Mouse (Mus musculus) neural tube, embryonic 14.5 days (tissue): ENCODE results near the gene Tmco5. TPM values are rescaled to one million over a fixed set of nuclear protein-coding genes. Genes with fewer than 3 reads are reported as not detected.

Experiments used
- ATAC-seq: fragments of 200-750 bp; cut with Nextera tagmentation; 2 replicates; pipeline ENCODE4 v1.8.0; 2017; ENCODE audit warnings: low read depth, mild to moderate bottlenecking, moderate TSS enrichment, moderate library complexity
- H3K27ac ChIP-seq: fragments of 300-500 bp; sonication (generic); 2 replicates; pipeline ENCODE4 v1.5.1; 2014; ENCODE audit warnings: low read depth, mild to moderate bottlenecking, control low read depth, low read length, moderate library complexity, mixed read lengths
- H3K27me3 ChIP-seq: fragments of 300-500 bp; sonication (generic); 2 replicates; pipeline ENCODE4 v1.6.1; 2014; ENCODE audit warnings: low read length; ENCODE audit not compliant: control insufficient read depth, insufficient read depth
- H3K36me3 ChIP-seq: fragments of 300-500 bp; sonication (generic); 2 replicates; pipeline ENCODE4 v1.6.1; 2014; ENCODE audit warnings: low read length, mixed read lengths; ENCODE audit not compliant: control insufficient read depth, insufficient read depth
- H3K4me1 ChIP-seq: fragments of 300-500 bp; sonication (generic); 2 replicates; pipeline ENCODE4 v1.6.1; 2014; ENCODE audit warnings: low read length; ENCODE audit not compliant: control insufficient read depth, insufficient read depth
- H3K4me2 ChIP-seq: fragments of 300-500 bp; sonication (generic); 2 replicates; pipeline ENCODE4 v1.6.1; 2014; ENCODE audit warnings: mild to moderate bottlenecking, low read depth, low read length, control low read depth
- H3K4me3 ChIP-seq: fragments of 300-500 bp; sonication (generic); 2 replicates; pipeline ENCODE4 v1.5.1; 2014; ENCODE audit warnings: low read depth, low read length, control low read depth, mixed read lengths
- H3K9ac ChIP-seq: fragments of 300-500 bp; sonication (generic); replicated peaks from 2 replicates; pipeline ENCODE4 v1.6.1; 2014; ENCODE audit warnings: low read depth, mild to moderate bottlenecking, control low read depth, low read length, mixed read lengths
- H3K9me3 ChIP-seq: fragments of 300-500 bp; sonication (generic); 2 replicates; pipeline ENCODE4 v1.6.1; 2016; ENCODE audit warnings: low read length; ENCODE audit not compliant: control insufficient read depth
- WGBS: fragments of 180-500 bp; shearing (Covaris S2); extraction: QIAGEN DNeasy Blood & Tissue Kit; methylation state at CpG from one replicate; pipeline ENCODE4 v1.1.7; 2014; 5-methylcytosine and 5-hydroxymethylcytosine counted together
- polyA plus RNA-seq: library from polyadenylated mRNA; unstranded; fragments of >200 nt; fragmentation: Nextera tagmentation; extraction: Ambion mirVana; gene quantifications from 2 replicates; pipeline ENCODE4 v1.2.1, GENCODE M21; 2014

The Tmco5 gene
- polyA plus RNA-seq: not detected in 2 replicates

DNA sequence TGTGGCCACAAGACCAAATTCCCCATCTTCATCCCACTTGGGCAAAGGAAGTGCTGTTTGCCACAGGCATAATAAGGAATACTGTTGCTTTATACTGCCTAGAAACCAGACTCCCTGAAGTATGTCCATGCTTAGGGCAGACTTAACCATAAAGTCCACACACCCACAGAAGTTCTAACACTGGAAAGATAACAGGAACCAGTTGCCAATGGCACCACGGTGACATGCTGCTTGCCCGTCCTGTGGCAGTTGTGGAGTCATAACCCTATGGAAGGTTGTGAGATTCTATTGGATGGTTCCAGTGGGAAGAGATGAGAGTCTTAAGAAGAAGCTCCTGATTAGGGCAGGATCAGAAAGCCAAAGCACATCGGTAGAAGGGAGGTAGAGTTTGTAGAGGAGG is at the start of gene Tmco5:
Tmco5 (plus strand) TSS at position 301 of the 400 bp plus-strand sequence.
- no peaks in the 10 kb centered on the region for H3K27me3 ChIP-seq
- H3K36me3 ChIP-seq: no peaks in the 10 kb centered on the region
- no peak within 1 kb of the TSS for H3K4me3 ChIP-seq
- 93% methylated on average over 3 of the region's 3 CpGs for WGBS
- H3K9me3 ChIP-seq: no peaks in the 10 kb centered on the region
- H3K27ac ChIP-seq: no peak within 1 kb of the TSS
- no peak for ATAC-seq
- no peak within 1 kb of the TSS for H3K4me2 ChIP-seq
- H3K9ac ChIP-seq: no peak within 1 kb of the TSS
- no peaks in the 10 kb centered on the region for H3K4me1 ChIP-seq

DNA sequence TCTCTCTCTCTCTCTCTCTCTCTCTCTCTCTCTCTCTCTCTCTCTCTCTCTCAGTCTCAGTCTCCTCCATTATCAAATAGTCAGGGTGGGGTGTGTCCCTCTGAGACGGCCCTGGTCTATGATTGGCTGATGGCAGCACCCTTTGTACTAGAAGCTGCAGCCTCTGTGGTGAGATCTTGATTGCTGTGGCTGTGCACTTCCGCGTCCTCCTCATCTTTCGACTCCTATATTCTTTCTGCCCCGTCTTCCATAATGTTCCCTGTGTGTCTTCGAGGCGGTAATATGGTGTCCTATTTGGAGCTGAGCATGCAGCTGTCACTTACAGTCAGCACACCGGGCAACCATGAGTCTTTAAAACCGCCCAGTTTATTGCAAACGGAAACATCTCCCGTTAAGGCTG is 46.6 kb upstream of the Tmco5 start:
- H3K9me3 ChIP-seq: no peaks in the 10 kb centered on the region
- no peaks in the 10 kb centered on the region for H3K4me1 ChIP-seq
- no peak overlapping the region for H3K27ac ChIP-seq
- 78% methylated on average over 11 of the region's 11 CpGs for WGBS
- H3K4me2 ChIP-seq: no peak overlapping the region
- no peaks in the 10 kb centered on the region for H3K27me3 ChIP-seq
- ATAC-seq: no peak
- no peak overlapping the region for H3K9ac ChIP-seq
- no peak overlapping the region for H3K4me3 ChIP-seq
- no peaks in the 10 kb centered on the region for H3K36me3 ChIP-seq

DNA sequence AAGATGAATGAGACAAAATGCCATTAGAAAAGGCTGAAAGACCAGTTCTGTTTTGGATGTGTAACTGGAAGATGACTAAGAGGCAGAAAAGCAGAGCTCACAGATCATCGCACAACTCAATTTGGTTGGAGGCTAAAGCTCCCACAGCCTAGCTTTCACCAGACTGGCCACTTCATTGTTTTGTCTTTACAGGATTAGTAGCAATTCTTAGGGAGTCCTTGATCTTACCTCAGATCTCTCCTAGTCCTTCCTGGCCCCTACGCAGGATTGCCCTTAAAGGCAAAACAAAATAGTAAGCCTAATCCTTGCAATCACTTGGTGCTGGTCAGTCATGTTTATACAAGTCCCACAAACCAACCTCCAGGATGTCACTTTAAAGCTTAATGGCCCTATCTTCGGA is 40.7 kb upstream of the Tmco5 start:
- H3K9ac ChIP-seq: no peak overlapping the region
- no peaks in the 10 kb centered on the region for H3K36me3 ChIP-seq
- H3K27me3 ChIP-seq: no peaks in the 10 kb centered on the region
- no peak overlapping the region for H3K4me2 ChIP-seq
- WGBS: 68% methylated on average over 3 of the region's 3 CpGs
- no peak for ATAC-seq
- no peak overlapping the region for H3K4me3 ChIP-seq
- H3K4me1 ChIP-seq: no peaks in the 10 kb centered on the region
- H3K9me3 ChIP-seq: no peaks in the 10 kb centered on the region
- H3K27ac ChIP-seq: no peak overlapping the region

GRCm38 (mm10) chr2:116838538-116839197 is 39.8 kb upstream of the Tmco5 start:
- Histone ChIP-seq H3K4me2 (no peak overlapping the region), H3K9ac (no peak overlapping the region), H3K27ac (no peak overlapping the region), H3K9me3 (no peaks in the 10 kb centered on the region), H3K4me3 (no peak overlapping the region), H3K36me3 (no peaks in the 10 kb centered on the region), H3K4me1 (no peaks in the 10 kb centered on the region), H3K27me3 (no peaks in the 10 kb centered on the region)
- peak; percentile 78 for ATAC-seq
- 36% methylated on average over 8 of the region's 8 CpGs for WGBS

DNA sequence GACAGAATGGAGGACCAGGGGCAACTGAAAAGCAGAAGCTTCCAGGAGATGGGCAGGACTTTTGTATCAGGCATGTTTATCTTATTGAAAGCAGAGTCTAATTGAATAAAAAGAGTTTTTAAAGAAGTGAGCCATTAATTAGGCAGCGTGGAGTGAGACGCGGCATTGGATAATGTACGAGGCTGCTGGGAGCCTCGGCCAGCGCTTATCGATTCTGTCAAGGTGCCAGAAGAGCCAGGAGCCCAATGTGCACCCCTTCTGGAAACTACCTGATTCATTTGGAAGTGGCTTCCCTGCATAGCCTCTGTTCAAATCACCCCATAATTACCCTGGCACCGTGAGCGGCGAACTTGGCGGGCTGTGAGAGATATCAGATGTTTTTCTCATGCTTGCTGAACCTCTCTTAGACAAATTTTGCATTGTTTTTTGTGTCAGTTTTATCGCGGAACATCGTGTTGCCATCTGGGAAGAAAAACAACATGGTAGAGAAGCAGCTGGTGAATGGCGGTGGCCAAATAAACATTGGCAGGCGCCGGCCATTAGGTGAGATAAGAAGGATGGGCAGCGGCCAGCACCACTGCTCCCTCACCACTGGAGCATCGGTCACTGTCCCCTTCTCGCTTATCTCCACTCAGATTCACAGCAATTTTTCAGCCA is 28.4 kb upstream of the Tmco5 start:
- WGBS: 75% methylated on average over 20 of the region's 20 CpGs
- no peak for ATAC-seq
- no peaks in the 10 kb centered on the region for H3K36me3 ChIP-seq
- no peak overlapping the region for H3K27ac ChIP-seq
- H3K27me3 ChIP-seq: no peaks in the 10 kb centered on the region
- no peaks in the 10 kb centered on the region for H3K4me1 ChIP-seq
- H3K4me2 ChIP-seq: no peak overlapping the region
- no peak overlapping the region for H3K4me3 ChIP-seq
- no peak overlapping the region for H3K9ac ChIP-seq
- no peaks in the 10 kb centered on the region for H3K9me3 ChIP-seq

- no peak overlapping the region for H3K4me3 ChIP-seq
- no peak overlapping the region for H3K4me2 ChIP-seq
- H3K9ac ChIP-seq: no peak overlapping the region
- H3K27ac ChIP-seq: no peak overlapping the region
- no peaks in the 10 kb centered on the region for H3K36me3 ChIP-seq
- 84% methylated on average over 4 of the region's 4 CpGs for WGBS
- H3K27me3 ChIP-seq: no peaks in the 10 kb centered on the region
- no peak for ATAC-seq
- no peaks in the 10 kb centered on the region for H3K4me1 ChIP-seq
- no peaks in the 10 kb centered on the region for H3K9me3 ChIP-seq
Measured at GRCm38 (mm10) chr2:116851356-116851755, 27.1 kb upstream of the Tmco5 start.

DNA sequence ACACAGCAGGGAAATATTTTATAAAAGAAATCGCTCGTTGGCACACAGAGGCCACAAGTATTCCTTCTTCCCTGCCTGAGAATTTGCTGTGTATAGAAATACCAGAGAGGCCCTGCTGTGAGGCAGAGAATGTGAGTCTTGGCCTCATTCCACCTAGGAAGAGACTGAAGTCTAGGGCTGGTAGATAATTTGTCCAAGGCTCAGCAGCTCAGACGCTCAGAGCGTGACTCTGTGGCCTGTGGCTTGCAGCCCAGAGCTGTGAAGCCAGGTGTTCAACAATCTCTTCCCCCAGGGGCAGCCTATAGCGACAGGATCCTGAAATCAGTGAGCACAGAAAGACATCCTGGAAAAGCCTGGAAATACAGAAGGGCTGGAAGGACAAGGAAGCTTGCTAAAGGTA is 26.2 kb upstream of the Tmco5 start:
- no peak overlapping the region for H3K27ac ChIP-seq
- WGBS: 49% methylated on average over 5 of the region's 5 CpGs
- H3K27me3 ChIP-seq: no peaks in the 10 kb centered on the region
- no peak overlapping the region for H3K9ac ChIP-seq
- no peaks in the 10 kb centered on the region for H3K4me1 ChIP-seq
- no peaks in the 10 kb centered on the region for H3K9me3 ChIP-seq
- no peak for ATAC-seq
- H3K4me3 ChIP-seq: no peak overlapping the region
- H3K4me2 ChIP-seq: no peak overlapping the region
- no peaks in the 10 kb centered on the region for H3K36me3 ChIP-seq

DNA sequence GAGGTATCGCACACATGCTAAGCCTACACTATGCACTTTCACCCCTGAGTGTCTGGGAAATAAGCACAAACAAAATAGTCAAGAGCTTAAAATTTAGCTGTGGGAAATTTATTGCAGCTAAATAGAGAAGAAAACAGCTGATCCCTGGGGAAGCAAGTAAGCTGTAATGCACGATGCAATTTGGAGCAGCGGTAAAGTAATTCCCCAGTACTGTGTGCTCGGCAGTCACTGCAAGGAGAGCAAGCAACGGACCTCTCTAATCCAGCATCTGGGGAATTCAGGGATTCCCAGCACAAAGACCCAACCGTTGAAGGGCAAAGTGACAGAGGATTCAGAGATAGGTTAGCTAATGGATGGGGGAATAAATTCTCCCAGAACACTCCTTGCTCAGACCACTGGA is 19.8 kb upstream of the Tmco5 start:
- H3K27me3 ChIP-seq: no peaks in the 10 kb centered on the region
- no peak for ATAC-seq
- no peak overlapping the region for H3K9ac ChIP-seq
- H3K27ac ChIP-seq: no peak overlapping the region
- H3K9me3 ChIP-seq: no peaks in the 10 kb centered on the region
- no peak overlapping the region for H3K4me3 ChIP-seq
- WGBS: 46% methylated on average over 6 of the region's 6 CpGs
- H3K36me3 ChIP-seq: no peaks in the 10 kb centered on the region
- H3K4me2 ChIP-seq: no peak overlapping the region
- no peaks in the 10 kb centered on the region for H3K4me1 ChIP-seq

DNA sequence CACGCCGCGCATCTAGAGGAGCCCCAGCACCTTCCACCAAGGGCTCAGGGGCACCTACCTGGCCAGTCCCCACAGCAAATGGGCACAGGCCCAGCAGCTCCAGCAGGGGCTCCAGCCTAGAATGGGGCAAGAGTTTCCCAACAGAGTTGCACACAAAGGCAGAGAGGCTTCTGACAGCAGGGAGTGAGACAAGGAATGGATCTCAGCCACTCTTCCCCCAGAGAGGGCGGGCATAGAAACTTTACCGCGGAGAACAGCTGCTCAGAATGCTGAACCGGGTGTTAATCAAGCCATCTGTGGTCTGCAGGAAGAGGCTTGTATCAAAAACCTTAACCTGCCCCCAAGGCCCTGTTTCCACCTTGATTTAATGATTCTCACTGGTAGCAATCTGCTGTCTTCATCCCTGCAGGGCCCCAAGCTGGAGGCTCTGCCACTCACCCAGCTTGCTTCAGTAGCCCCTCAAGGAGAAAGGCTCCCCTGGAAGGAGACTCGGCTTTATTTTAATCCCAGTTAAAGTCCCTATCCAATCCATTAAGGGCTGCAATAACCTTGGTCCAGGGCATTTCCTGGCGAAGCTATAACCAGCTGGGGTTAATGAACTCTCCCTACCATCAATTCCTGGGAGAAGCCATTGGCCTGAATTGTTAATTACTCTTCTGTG is 1.4 kb upstream of the Tmco5 start:
- Histone ChIP-seq H3K36me3 (no peaks in the 10 kb centered on the region), H3K9ac (no peak overlapping the region), H3K27me3 (no peaks in the 10 kb centered on the region), H3K4me3 (no peak overlapping the region), H3K27ac (no peak overlapping the region), H3K4me2 (no peak overlapping the region), H3K4me1 (no peaks in the 10 kb centered on the region), H3K9me3 (no peaks in the 10 kb centered on the region)
- ATAC-seq: peak; percentile 75
- WGBS: 26% methylated on average over 9 of the region's 9 CpGs
